ENCODE assay signal across 1 mouse cellular context in genomic region chr19:44519152-44519551, GRCm38 (mm10).
TF ChIP-seq lines count a peak whose summit lies in the region.

No protein-coding gene starts in this region.

TF ChIP-seq in MEL, 35 proteins besides CTCF, POLR2A, EP300 and RAD21 (continued from another document):
- no peak for TF ChIP-seq E2F4 (IDR thresholded peaks at IDR 0.05; ENCODE audit: borderline replicate concordance, low read depth, low read length)
- no peak for TF ChIP-seq CHD2 (IDR thresholded peaks at IDR 0.05; ENCODE audit: low read length)
- no peak for TF ChIP-seq SMC3 (IDR thresholded peaks at IDR 0.05; ENCODE audit: low read depth, low read length)
